Mouse (Mus musculus) forebrain, embryonic 10.5 days (tissue): ENCODE results near the gene Fbxl12. TPM values are rescaled to one million over a fixed set of nuclear protein-coding genes. Genes with fewer than 3 reads are reported as not detected.

Source experiments
- DNase-seq: peaks from one replicate; pipeline ENCODE4 v3.0.0-alpha.2; 2017; ENCODE audit warnings: low spot score; ENCODE audit errors: extremely low spot score
- H3K27ac ChIP-seq: fragments of 300-500 bp; sonication (generic); 2 replicates; pipeline ENCODE4 v1.5.1; 2016; ENCODE audit warnings: mild to moderate bottlenecking
- H3K27me3 ChIP-seq: fragments of 300-500 bp; sonication (generic); 2 replicates; pipeline ENCODE4 v1.6.1; 2016; ENCODE audit warnings: mild to moderate bottlenecking; ENCODE audit not compliant: poor library complexity, severe bottlenecking
- H3K36me3 ChIP-seq: fragments of 300-500 bp; sonication (generic); replicated peaks from 2 replicates; pipeline ENCODE4 v1.6.1; 2016; ENCODE audit warnings: mild to moderate bottlenecking, moderate library complexity
- H3K4me1 ChIP-seq: fragments of 300-500 bp; sonication (generic); 2 replicates; pipeline ENCODE4 v1.6.1; 2016
- H3K4me3 ChIP-seq: fragments of 300-500 bp; sonication (generic); 2 replicates; pipeline ENCODE4 v1.5.1; 2016; ENCODE audit warnings: mild to moderate bottlenecking, moderate library complexity
- H3K9me3 ChIP-seq: fragments of 300-500 bp; sonication (generic); 2 replicates; pipeline ENCODE4 v1.6.1; 2016; ENCODE audit warnings: mild to moderate bottlenecking, moderate library complexity
- WGBS: fragments of 180-500 bp; shearing (Covaris S2); methylation state at CpG from one replicate; pipeline ENCODE4 v1.1.7; 2016; 5-methylcytosine and 5-hydroxymethylcytosine counted together
- polyA plus RNA-seq: library from polyadenylated mRNA; unstranded; fragments of >200 nt; fragmentation: Nextera tagmentation; extraction: Ambion mirVana; gene quantifications from 2 replicates; pipeline ENCODE4 v1.2.1, GENCODE M21; 2016

The Fbxl12 gene
- polyA plus RNA-seq, 1 experiment from 2014 or later = 18.4 TPM

DNA sequence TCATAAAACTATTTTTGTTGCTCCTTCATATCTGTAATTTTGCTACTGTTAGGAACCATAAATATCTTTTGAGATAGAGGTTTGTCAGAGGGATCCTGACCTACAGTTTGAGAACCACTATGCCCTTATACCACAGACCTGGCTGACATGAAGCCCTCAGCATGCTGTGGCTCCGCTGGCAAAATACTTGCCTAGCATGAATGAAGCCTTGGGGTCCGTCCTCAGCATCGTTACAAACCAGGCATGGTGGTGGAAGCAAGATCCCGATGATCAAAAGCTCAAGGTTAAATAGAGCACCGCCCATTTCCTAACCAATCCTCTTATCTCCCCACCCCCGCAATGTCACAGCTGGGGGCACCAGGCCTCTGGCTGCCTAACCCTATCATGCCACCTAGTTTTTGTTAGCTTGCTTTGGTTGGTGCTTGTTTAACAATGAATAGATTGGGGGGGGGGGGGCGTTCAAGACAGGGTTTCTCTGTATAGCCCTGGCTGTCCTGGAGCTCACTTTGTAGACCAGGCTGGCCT is 22.0 kb upstream of the Fbxl12 start:
- 20% methylated on average over 7 of the region's 7 CpGs for WGBS
- Histone ChIP-seq H3K36me3 (peaks cover 46% of the 10 kb centered on the region), H3K27ac (0 out of 2 replicates have a peak overlapping the region, but pooled peaks have one; percentile 3), H3K4me3 (no peak overlapping the region), H3K9me3 (no peaks in the 10 kb centered on the region), H3K4me1 (peaks cover 39% of the 10 kb centered on the region), H3K27me3 (no peaks in the 10 kb centered on the region)
- DNase-seq = no peak

DNA sequence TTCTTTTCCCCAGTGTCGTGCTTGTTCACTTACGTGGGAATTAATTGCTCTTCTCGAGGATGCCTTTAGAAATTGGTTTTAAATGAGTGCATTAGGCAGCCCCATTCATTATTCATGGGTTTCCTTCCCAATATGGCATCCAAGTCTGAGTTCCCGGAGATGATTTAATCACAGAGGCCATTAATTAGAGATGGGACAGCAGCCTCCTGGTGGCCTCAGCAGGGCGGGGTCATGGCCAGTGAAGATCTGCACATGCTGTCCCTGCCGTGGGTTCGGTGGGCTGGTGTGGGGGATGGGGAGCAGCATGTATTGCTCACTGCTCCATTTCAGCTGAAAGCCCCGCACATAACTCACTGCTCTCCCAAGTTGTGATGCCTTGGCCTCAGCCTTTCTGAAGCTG is 21.4 kb upstream of the Fbxl12 start:
- peak overlapping the region; percentile 3; the same call in 1 of the 2 replicates for H3K27ac ChIP-seq
- H3K9me3 ChIP-seq = no peaks in the 10 kb centered on the region
- peaks cover 53% of the 10 kb centered on the region for H3K36me3 ChIP-seq
- DNase-seq = no peak
- WGBS = 31% methylated on average over 8 of the region's 8 CpGs
- H3K27me3 ChIP-seq = no peaks in the 10 kb centered on the region
- H3K4me3 ChIP-seq = no peak overlapping the region
- peaks cover 39% of the 10 kb centered on the region for H3K4me1 ChIP-seq

DNA sequence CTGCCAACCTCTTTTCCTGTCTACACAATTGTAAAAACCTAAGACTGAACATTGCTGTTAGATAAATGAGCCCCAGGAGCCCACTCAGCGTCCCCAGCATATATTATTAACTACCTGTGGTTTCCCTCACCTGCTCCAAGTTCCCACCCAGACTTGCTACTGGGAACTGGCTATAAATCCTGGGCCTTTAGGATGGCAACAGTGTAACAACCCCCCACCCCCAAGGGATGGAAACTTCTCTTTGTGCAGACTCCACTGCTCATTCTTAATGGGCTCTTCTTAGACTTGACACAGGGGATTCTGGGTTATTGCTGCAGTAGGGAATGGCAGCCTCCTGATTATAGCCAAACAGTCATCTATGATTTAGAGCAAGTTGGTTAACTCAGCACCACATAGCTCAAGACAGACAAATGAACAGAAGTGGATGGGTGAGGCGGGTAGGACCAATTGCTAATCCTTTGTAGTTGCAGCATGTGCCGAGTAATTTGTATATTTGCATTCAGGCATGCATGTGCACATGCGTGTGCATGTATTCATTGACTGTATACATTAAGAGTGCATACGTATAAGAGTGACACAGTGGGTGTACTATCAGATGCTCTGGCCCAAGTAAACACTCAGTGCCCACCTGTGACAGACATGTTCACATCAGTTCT is 20.5 kb upstream of the Fbxl12 start:
- H3K4me1 ChIP-seq = peaks cover 39% of the 10 kb centered on the region
- no peaks in the 10 kb centered on the region for H3K9me3 ChIP-seq
- H3K27ac ChIP-seq = no peak overlapping the region
- WGBS = 90% methylated on average over 5 of the region's 5 CpGs
- H3K27me3 ChIP-seq = no peaks in the 10 kb centered on the region
- H3K36me3 ChIP-seq = peaks cover 61% of the 10 kb centered on the region
- H3K4me3 ChIP-seq = no peak overlapping the region
- DNase-seq = no peak

DNA sequence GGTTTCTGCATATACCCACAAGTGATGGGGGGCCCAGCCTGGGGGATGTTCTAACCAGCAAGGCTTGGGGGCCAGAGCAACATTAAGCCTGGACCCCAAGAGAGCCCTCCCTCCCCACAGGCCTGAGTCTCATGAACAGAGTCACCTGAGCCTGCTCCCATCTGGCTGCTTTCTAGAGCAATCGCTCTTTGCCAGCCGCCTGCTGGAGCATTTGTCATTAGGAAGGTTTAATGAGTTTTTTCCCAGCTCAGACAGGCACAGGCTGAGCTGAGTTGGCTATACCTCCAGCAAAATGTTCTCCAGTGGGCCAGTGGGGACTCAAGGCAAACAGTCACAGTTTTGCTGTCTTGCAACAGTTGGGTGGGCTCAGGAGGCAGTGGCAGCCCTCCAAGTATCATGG is 19.8 kb upstream of the Fbxl12 start:
- H3K27ac ChIP-seq = no peak overlapping the region

DNA sequence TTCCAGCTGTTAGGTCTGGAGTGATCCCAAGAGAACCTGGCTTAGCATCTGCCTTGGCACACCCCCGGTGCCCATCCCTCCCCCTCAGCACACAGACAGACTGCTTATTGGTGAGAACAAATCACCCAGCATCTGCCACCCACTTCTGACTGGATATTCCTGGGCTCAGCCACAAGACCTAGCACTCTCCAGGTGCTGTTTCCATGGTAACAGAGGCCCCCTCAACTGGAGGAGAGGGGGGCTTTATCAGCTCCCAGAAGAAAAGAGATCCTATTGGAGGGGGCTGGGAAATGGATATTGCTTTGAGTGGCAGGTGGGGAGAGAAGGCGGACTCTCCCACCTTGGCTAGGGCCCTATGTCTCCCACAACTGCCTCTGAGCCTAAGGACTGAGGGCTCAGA is 19.4 kb upstream of the Fbxl12 start:
- H3K27ac ChIP-seq = no peak overlapping the region
- 87% methylated on average over 2 of the region's 2 CpGs for WGBS
- DNase-seq = no peak
- no peak overlapping the region for H3K4me3 ChIP-seq
- H3K36me3 ChIP-seq = peaks cover 72% of the 10 kb centered on the region
- H3K9me3 ChIP-seq = no peaks in the 10 kb centered on the region
- no peaks in the 10 kb centered on the region for H3K27me3 ChIP-seq
- H3K4me1 ChIP-seq = peaks cover 39% of the 10 kb centered on the region

More for the DNA sequence above, 19.8 kb upstream of the Fbxl12 start:
- WGBS = 79% methylated on average over 2 of the region's 2 CpGs
- Histone ChIP-seq H3K9me3 (no peaks in the 10 kb centered on the region), H3K36me3 (peaks cover 68% of the 10 kb centered on the region), H3K4me1 (peaks cover 39% of the 10 kb centered on the region), H3K27me3 (no peaks in the 10 kb centered on the region), H3K4me3 (no peak overlapping the region)
- DNase-seq = no peak

DNA sequence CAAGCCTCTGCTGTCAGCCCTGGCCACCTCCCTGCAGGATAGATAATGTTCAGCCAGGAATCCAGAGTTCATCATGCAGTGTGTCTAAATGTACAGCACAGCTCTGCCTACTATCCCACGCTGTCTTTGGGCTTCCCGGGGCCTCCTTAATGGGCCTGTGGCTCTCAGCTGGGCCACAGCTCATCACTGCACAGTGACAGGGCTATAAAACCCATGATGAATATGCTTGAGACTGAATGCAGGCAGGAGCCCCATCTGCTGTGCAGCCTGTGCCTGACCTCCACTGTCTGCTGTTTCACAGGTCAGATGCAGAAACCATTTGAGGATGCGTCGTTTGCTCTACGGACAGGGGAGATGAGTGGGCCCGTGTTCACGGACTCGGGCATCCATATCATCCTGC is 18.3 kb upstream of the Fbxl12 start:
- Histone ChIP-seq H3K4me1 (peaks cover 39% of the 10 kb centered on the region), H3K4me3 (no peak overlapping the region), H3K27me3 (no peaks in the 10 kb centered on the region), H3K9me3 (no peaks in the 10 kb centered on the region), H3K36me3 (peaks cover 78% of the 10 kb centered on the region), H3K27ac (no peak overlapping the region)
- DNase-seq = no peak
- 98% methylated on average over 8 of the region's 8 CpGs for WGBS

DNA sequence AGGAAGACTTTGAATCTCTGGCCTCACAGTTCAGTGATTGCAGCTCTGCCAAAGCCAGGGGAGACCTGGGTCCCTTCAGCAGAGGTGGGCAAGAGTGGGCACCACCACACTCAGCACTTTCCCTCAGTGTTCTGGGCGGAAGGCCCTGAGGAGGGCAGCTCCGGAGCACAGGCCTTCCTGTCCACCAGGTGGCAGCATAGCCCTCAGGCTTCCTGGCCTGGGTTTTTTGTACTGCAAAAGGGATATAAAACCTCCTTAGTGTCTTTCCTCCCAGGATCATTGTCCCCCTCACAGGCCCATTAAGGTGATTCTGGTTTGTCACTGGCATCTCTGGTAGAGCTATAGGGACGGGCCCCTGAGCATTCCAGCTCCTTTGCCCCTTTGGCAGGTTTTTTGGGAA is 17.8 kb upstream of the Fbxl12 start:
- Histone ChIP-seq H3K36me3 (peaks cover 83% of the 10 kb centered on the region), H3K27me3 (no peaks in the 10 kb centered on the region), H3K4me3 (no peak overlapping the region), H3K27ac (no peak overlapping the region), H3K4me1 (peaks cover 39% of the 10 kb centered on the region), H3K9me3 (no peaks in the 10 kb centered on the region)
- DNase-seq = peak; percentile 64
- 69% methylated on average over 3 of the region's 3 CpGs for WGBS

DNA sequence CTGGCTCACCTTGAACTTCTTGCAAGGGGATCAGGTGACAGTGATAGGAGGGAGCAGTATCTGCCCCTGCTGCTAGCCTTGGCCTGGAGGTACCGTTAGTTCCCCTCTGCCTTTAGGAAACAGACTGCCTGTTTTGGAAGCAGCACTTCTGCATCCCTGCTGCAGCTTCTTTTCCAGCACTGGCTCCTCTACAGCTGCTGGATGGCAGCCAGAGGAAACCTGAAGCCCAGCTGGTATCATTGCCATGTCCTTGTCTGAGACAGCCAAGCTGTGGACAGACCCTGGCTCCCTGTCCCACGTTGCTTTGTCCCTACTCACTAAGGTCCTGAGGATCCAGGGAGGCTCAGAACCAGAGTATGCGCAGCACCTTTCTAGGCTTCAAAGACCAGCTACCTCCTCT is 13.0 kb upstream of the Fbxl12 start:
- Histone ChIP-seq H3K4me1 (peaks cover 26% of the 10 kb centered on the region), H3K27ac (no peak overlapping the region), H3K36me3 (peaks cover 93% of the 10 kb centered on the region), H3K27me3 (no peaks in the 10 kb centered on the region), H3K9me3 (no peaks in the 10 kb centered on the region), H3K4me3 (no peak overlapping the region)
- WGBS = 91% methylated on average over 3 of the region's 3 CpGs
- DNase-seq = no peak

DNA sequence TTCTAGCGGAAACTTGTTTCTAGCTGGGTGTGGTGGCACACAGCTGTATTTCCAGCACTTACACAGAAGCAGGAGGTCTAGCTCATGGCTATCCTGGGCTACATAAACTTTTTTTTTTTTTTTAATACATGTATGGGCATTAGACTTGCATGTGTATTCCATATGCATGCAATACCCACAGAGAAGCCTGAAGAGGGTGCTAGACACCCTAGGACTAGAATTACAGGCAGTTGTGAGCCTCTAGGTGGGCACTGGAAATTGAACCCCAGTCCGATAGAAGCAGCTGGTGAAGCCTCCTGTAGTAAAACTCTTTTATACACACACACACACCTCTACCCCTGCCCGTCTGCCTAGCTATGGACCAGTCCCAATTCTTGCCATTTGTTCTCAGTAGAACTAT is 9.3 kb upstream of the Fbxl12 start:
- no peaks in the 10 kb centered on the region for H3K27me3 ChIP-seq
- 90% methylated on average over 3 of the region's 3 CpGs for WGBS
- DNase-seq = no peak
- H3K4me1 ChIP-seq = peaks cover 35% of the 10 kb centered on the region
- peaks cover 56% of the 10 kb centered on the region for H3K36me3 ChIP-seq
- H3K4me3 ChIP-seq = peak overlapping the region; percentile 97
- H3K9me3 ChIP-seq = no peaks in the 10 kb centered on the region
- H3K27ac ChIP-seq = no peak overlapping the region

DNA sequence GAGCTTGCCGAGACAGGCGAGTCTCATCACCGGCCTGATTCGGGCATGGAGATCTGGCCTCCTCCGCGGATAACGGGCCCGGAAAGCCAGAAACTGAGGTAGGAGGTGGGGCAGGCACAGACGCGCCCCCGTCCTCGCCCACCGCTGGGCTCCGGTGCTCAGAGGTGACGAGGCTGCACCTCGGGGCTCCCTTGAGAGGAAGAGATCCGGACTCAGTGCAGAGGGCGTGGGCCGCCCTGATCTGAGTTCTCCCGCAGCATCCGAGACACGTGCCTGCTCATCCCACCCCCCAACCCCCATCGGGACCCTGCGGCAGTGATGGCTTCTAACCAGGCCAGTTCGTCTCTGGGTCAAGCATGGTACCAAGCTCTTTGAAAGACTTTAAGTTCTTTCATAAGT is 7.7 kb upstream of the Fbxl12 start:
- DNase-seq = no peak
- H3K4me1 ChIP-seq = peaks cover 35% of the 10 kb centered on the region
- under 1% methylated on average over 25 of the region's 25 CpGs for WGBS
- peak overlapping the region; percentile 97 for H3K4me3 ChIP-seq
- H3K27ac ChIP-seq = peak overlapping the region; percentile 92
- no peaks in the 10 kb centered on the region for H3K27me3 ChIP-seq
- peaks cover 55% of the 10 kb centered on the region for H3K36me3 ChIP-seq
- no peaks in the 10 kb centered on the region for H3K9me3 ChIP-seq

DNA sequence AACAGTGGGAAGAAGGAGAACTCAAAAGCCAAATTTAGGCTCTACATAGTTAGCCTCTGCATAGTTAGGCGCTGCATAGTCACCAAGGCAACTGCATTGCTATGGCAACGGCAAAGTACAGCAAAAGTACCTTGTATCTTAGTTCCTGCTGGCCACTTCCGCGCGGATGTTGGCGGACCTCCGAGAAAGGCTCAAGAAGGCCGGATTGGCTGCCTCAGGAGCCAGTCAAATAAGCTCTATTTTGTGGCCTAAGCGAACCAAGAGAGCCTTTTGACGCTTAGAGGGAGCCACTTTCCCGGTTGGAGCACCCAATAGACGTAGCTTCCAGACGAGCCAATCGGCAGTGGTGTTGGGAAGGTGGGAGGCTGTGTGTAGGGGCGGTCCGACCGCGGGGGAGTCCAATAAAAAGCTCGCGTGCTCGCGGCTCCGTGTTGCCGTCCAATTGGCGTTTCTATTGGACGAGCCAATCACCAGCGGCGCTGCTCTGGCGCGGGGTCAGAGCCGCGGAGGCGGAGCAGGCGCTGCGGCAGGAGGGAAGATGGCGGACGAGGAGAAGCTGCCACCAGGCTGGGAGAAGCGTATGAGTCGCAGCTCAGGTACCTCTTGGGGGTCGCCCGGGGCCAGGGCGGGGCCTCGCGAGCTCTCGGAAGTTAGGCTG is 7.2 kb upstream of the Fbxl12 start, which contains the start of gene Pin1:
TSS of gene Pin1 (plus strand) at position 494 of the 658 bp plus-strand sequence.
- DNase-seq = peak; percentile 98
- Histone ChIP-seq H3K4me1 (peaks cover 35% of the 10 kb centered on the region), H3K4me3 (peak within 1 kb of the TSS; percentile 97), H3K27me3 (no peaks in the 10 kb centered on the region), H3K27ac (peak within 1 kb of the TSS; percentile 92), H3K36me3 (peaks cover 54% of the 10 kb centered on the region), H3K9me3 (no peaks in the 10 kb centered on the region)
- WGBS = under 1% methylated on average over 45 of the region's 45 CpGs

DNA sequence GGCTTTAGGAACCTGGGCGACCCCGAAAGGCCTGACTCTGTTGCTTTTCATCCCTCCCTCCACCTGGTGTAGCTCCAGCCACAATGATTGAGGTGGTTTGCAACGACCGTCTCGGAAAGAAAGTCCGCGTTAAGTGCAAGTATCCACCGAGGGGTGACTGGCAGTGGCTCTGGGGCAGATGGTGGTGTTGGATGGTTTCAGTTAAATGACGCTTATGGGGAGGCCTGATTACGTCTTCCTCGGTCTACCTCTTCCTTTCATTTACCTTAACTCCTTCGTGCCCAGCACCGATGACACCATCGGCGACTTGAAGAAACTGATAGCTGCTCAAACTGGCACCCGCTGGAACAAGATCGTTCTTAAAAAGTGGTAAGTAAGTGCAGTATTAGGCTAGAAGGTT is 554 bp upstream of the Fbxl12 start:
- Histone ChIP-seq H3K9me3 (no peaks in the 10 kb centered on the region), H3K4me3 (peak overlapping the region; percentile 86), H3K36me3 (peaks cover 27% of the 10 kb centered on the region), H3K4me1 (peaks cover 45% of the 10 kb centered on the region), H3K27ac (peak overlapping the region; percentile 91), H3K27me3 (no peaks in the 10 kb centered on the region)
- no peak for DNase-seq
- WGBS = 5% methylated on average over 17 of the region's 17 CpGs

DNA sequence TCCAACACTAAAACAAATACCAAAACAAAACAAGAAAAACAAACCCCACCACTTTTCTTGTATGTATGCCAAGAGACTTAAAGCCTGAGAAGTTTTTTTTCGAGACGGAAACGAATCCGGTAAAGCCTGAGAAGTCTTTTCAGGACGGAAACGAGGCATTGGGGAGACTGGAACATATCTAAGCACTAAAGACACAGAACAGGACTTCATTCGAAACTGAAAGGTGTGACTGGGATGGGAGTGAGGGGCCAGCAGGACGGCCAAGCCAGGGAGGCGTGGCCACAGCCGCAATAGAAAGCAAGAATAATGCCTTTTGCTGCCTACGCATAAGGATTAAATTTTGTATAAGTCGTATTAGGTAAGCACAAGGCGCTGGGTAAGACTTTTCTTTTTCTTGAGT is 786 bp downstream of the Fbxl12 start:
- Histone ChIP-seq H3K9me3 (no peaks in the 10 kb centered on the region), H3K36me3 (peaks cover 36% of the 10 kb centered on the region), H3K4me3 (peak overlapping the region; percentile 86), H3K27me3 (no peaks in the 10 kb centered on the region), H3K4me1 (peaks cover 45% of the 10 kb centered on the region), H3K27ac (peak overlapping the region; percentile 91)
- DNase-seq = no peak
- WGBS = 13% methylated on average over 13 of the region's 13 CpGs
